Mouse (Mus musculus) splenic B cell, adult 2 months (primary cell): ENCODE data around the gene Lgi4.
A peak's percentile ranks its signal among the peaks of the same experiment; 100 is the strongest.

Experiments used
- DNase-seq: peaks from one replicate; pipeline ENCODE4 v3.0.0-alpha.2; 2011; ENCODE audit warnings: low read depth, low spot score
- H3K27me3 ChIP-seq: 2 replicates; pipeline ENCODE4 v1.6.1; 2012; ENCODE audit warnings: mild to moderate bottlenecking, low read length, moderate library complexity, mixed read lengths; ENCODE audit not compliant: control insufficient read depth, poor library complexity, insufficient read depth, severe bottlenecking
- H3K36me3 ChIP-seq: 2 replicates; pipeline ENCODE4 v1.6.1; 2012; ENCODE audit warnings: mild to moderate bottlenecking, low read length, moderate library complexity, mixed read lengths; ENCODE audit not compliant: control insufficient read depth, poor library complexity, insufficient read depth, severe bottlenecking

The Lgi4 gene

GRCm38 (mm10) chr7:31097583-31098248, 38.6 kb downstream of the Lgi4 start:
- DNase-seq, result peak; percentile 94
- H3K27me3 ChIP-seq, result no peaks in the 10 kb centered on the region
- H3K36me3 ChIP-seq, result no peaks in the 10 kb centered on the region

- Histone ChIP-seq H3K27me3 (no peaks in the 10 kb centered on the region), H3K36me3 (no peaks in the 10 kb centered on the region)
- DNase-seq, result no peak
Observed at GRCm38 (mm10) chr7:31098697-31099611, 39.8 kb downstream of the Lgi4 start.

GRCm38 (mm10) chr7:31099612-31099982, 40.5 kb downstream of the Lgi4 start:
- DNase-seq, result no peak
- no peaks in the 10 kb centered on the region for H3K36me3 ChIP-seq
- H3K27me3 ChIP-seq, result no peaks in the 10 kb centered on the region

- no peak for DNase-seq
- Histone ChIP-seq H3K27me3 (no peaks in the 10 kb centered on the region), H3K36me3 (no peaks in the 10 kb centered on the region)
Observed at GRCm38 (mm10) chr7:31100786-31101185, 41.6 kb downstream of the Lgi4 start.

- peak; percentile 29 for DNase-seq
Observed at GRCm38 (mm10) chr7:31105061-31105768, 46.1 kb downstream of the Lgi4 start.

GRCm38 (mm10) chr7:31106166-31106565, 47.0 kb downstream of the Lgi4 start:
- Histone ChIP-seq H3K27me3 (no peaks in the 10 kb centered on the region), H3K36me3 (no peaks in the 10 kb centered on the region)
- peak; percentile 28 for DNase-seq

More at GRCm38 (mm10) chr7:31105061-31105768, 46.1 kb downstream of the Lgi4 start:
- Histone ChIP-seq H3K27me3 (no peaks in the 10 kb centered on the region), H3K36me3 (no peaks in the 10 kb centered on the region)

GRCm38 (mm10) chr7:31107781-31108180, 48.6 kb downstream of the Lgi4 start:
- no peak for DNase-seq
- Histone ChIP-seq H3K36me3 (no peaks in the 10 kb centered on the region), H3K27me3 (no peaks in the 10 kb centered on the region)

- no peak for DNase-seq
- no peaks in the 10 kb centered on the region for H3K27me3 ChIP-seq
- no peaks in the 10 kb centered on the region for H3K36me3 ChIP-seq
Observed at GRCm38 (mm10) chr7:31109091-31109490, 49.9 kb downstream of the Lgi4 start.

GRCm38 (mm10) chr7:31109796-31110195, 50.7 kb downstream of the Lgi4 start:
- Histone ChIP-seq H3K27me3 (no peaks in the 10 kb centered on the region), H3K36me3 (no peaks in the 10 kb centered on the region)
- no peak for DNase-seq

- Histone ChIP-seq H3K36me3 (no peaks in the 10 kb centered on the region), H3K27me3 (no peaks in the 10 kb centered on the region)
- DNase-seq, result peak; percentile 57
Observed at GRCm38 (mm10) chr7:31110861-31111385, 51.8 kb downstream of the Lgi4 start.

GRCm38 (mm10) chr7:31112036-31112435, 52.9 kb downstream of the Lgi4 start:
- no peaks in the 10 kb centered on the region for H3K27me3 ChIP-seq
- DNase-seq, result no peak
- no peaks in the 10 kb centered on the region for H3K36me3 ChIP-seq

GRCm38 (mm10) chr7:31113800-31114199, 54.7 kb downstream of the Lgi4 start:
- H3K27me3 ChIP-seq, result no peaks in the 10 kb centered on the region

GRCm38 (mm10) chr7:31114646-31115045, 55.5 kb downstream of the Lgi4 start:
- no peak for DNase-seq
- H3K36me3 ChIP-seq, result no peaks in the 10 kb centered on the region

More at GRCm38 (mm10) chr7:31113800-31114199, 54.7 kb downstream of the Lgi4 start:
- H3K36me3 ChIP-seq, result no peaks in the 10 kb centered on the region
- no peak for DNase-seq

GRCm38 (mm10) chr7:31115182-31115581, 56.0 kb downstream of the Lgi4 start, which contains the start of gene Hpn:
Hpn (minus strand) TSS chr7:31115290.
- Histone ChIP-seq H3K36me3 (no peaks in the 10 kb centered on the region), H3K27me3 (no peaks in the 10 kb centered on the region)
- no peak for DNase-seq

More at GRCm38 (mm10) chr7:31114646-31115045, 55.5 kb downstream of the Lgi4 start:
- no peaks in the 10 kb centered on the region for H3K27me3 ChIP-seq
